Mouse (Mus musculus): ENCODE results near the gene Erbb4. TPM values are rescaled to one million over a fixed set of nuclear protein-coding genes. Genes with fewer than 3 reads are reported as not detected.
"Not testable (repeated sequence)": the region's sequence is repeated elsewhere in the genome, so short reads cannot be mapped to it uniquely, and the experiment has no call there.

Gene Erbb4
- total and polyA plus RNA-seq, 2 experiments from 2014 or later: 9.3 to 53.5 TPM

- no peak overlapping the region for H3K4me3 ChIP-seq (ENCODE audit: low read depth, low read length)
- no peak overlapping the region for H3K27ac ChIP-seq (ENCODE audit: low read depth, low read length)
- no peak overlapping the region for H3K9ac ChIP-seq
- ATAC-seq (no peak), DNase-seq (no peak)
- no peak for TF ChIP-seq CTCF (IDR thresholded peaks at IDR 0.05; ENCODE audit: low read depth)
- H3K36me3 ChIP-seq (ENCODE audit: insufficient read depth): no peaks in the 10 kb centered on the region
- 45% methylated on average over 2 of the region's 2 CpGs for WGBS
- H3K9me3 ChIP-seq (ENCODE audit: low read length): no peaks in the 10 kb centered on the region
- no peak overlapping the region for H3K4me2 ChIP-seq (ENCODE audit: low read depth)
- H3K27me3 ChIP-seq (ENCODE audit: insufficient read depth, low read length): no peaks in the 10 kb centered on the region
- H3K4me1 ChIP-seq (ENCODE audit: insufficient read depth): no peaks in the 10 kb centered on the region
Measured at GRCm38 (mm10) chr1:68823116-68823644, 284.7 kb downstream of the Erbb4 start.

- Histone ChIP-seq H3K4me3 (ENCODE audit: low read depth, low read length) (no peak overlapping the region), H3K4me2 (ENCODE audit: low read depth) (no peak overlapping the region), H3K4me1 (ENCODE audit: insufficient read depth) (no peaks in the 10 kb centered on the region), H3K27me3 (ENCODE audit: insufficient read depth, low read length) (no peaks in the 10 kb centered on the region), H3K9me3 (ENCODE audit: low read length) (no peaks in the 10 kb centered on the region), H3K36me3 (ENCODE audit: insufficient read depth) (no peaks in the 10 kb centered on the region), H3K27ac (ENCODE audit: low read depth, low read length) (no peak overlapping the region), H3K9ac (no peak overlapping the region)
- TF ChIP-seq CTCF (IDR thresholded peaks at IDR 0.05; ENCODE audit: low read depth): no peak
- 56% methylated on average over 2 of the region's 2 CpGs for WGBS
- DNase-seq (peak; percentile 13), ATAC-seq (no peak)
Measured at GRCm38 (mm10) chr1:68806711-68807110, 301.1 kb downstream of the Erbb4 start.

GRCm38 (mm10) chr1:68787409-68788015 is 320.3 kb downstream of the Erbb4 start:
- H3K4me2 ChIP-seq (ENCODE audit: low read depth): no peak overlapping the region
- H3K9me3 ChIP-seq (ENCODE audit: low read length): no peaks in the 10 kb centered on the region
- 51% methylated on average over 4 of the region's 4 CpGs for WGBS
- H3K9ac ChIP-seq: no peak overlapping the region
- H3K36me3 ChIP-seq (ENCODE audit: insufficient read depth): no peaks in the 10 kb centered on the region
- ATAC-seq (no peak), DNase-seq (no peak)
- no peaks in the 10 kb centered on the region for H3K27me3 ChIP-seq (ENCODE audit: insufficient read depth, low read length)
- H3K27ac ChIP-seq (ENCODE audit: low read depth, low read length): no peak overlapping the region
- no peak for TF ChIP-seq CTCF (IDR thresholded peaks at IDR 0.05; ENCODE audit: low read depth)
- H3K4me3 ChIP-seq (ENCODE audit: low read depth, low read length): no peak overlapping the region
- no peaks in the 10 kb centered on the region for H3K4me1 ChIP-seq (ENCODE audit: insufficient read depth)

GRCm38 (mm10) chr1:68780653-68781052 is 327.2 kb downstream of the Erbb4 start:
- ATAC-seq: no peak
- Histone ChIP-seq H3K36me3 (ENCODE audit: insufficient read depth) (no peaks in the 10 kb centered on the region), H3K4me2 (ENCODE audit: low read depth) (no peak overlapping the region), H3K9ac (no peak overlapping the region), H3K4me1 (ENCODE audit: insufficient read depth) (no peaks in the 10 kb centered on the region), H3K9me3 (ENCODE audit: low read length) (no peaks in the 10 kb centered on the region), H3K27ac (ENCODE audit: low read depth, low read length) (no peak overlapping the region), H3K27me3 (ENCODE audit: insufficient read depth, low read length) (no peaks in the 10 kb centered on the region), H3K4me3 (ENCODE audit: low read depth, low read length) (no peak overlapping the region)
- WGBS: 24% methylated on average over 2 of the region's 2 CpGs
- no peak for DNase-seq
- TF ChIP-seq CTCF (IDR thresholded peaks at IDR 0.05; ENCODE audit: low read depth): no peak

GRCm38 (mm10) chr1:68780032-68780431 is 327.8 kb downstream of the Erbb4 start:
- H3K4me3 ChIP-seq (ENCODE audit: low read depth, low read length): no peak overlapping the region
- H3K27ac ChIP-seq (ENCODE audit: low read depth, low read length): no peak overlapping the region
- no peak overlapping the region for H3K9ac ChIP-seq
- no peaks in the 10 kb centered on the region for H3K9me3 ChIP-seq (ENCODE audit: low read length)
- no peaks in the 10 kb centered on the region for H3K4me1 ChIP-seq (ENCODE audit: insufficient read depth)
- no peaks in the 10 kb centered on the region for H3K36me3 ChIP-seq (ENCODE audit: insufficient read depth)
- ATAC-seq: no peak
- TF ChIP-seq CTCF (IDR thresholded peaks at IDR 0.05; ENCODE audit: low read depth): no peak
- DNase-seq: no peak
- H3K4me2 ChIP-seq (ENCODE audit: low read depth): no peak overlapping the region
- WGBS: 93% methylated on average over 1 of the region's 1 CpGs
- no peaks in the 10 kb centered on the region for H3K27me3 ChIP-seq (ENCODE audit: insufficient read depth, low read length)

- H3K4me1 ChIP-seq (ENCODE audit: insufficient read depth); ATAC-seq; H3K36me3 ChIP-seq (ENCODE audit: insufficient read depth); H3K27me3 ChIP-seq (ENCODE audit: insufficient read depth, low read length); H3K9ac ChIP-seq; DNase-seq; H3K9me3 ChIP-seq (ENCODE audit: low read length); H3K4me2 ChIP-seq (ENCODE audit: low read depth); H3K27ac ChIP-seq (ENCODE audit: low read depth, low read length); H3K4me3 ChIP-seq (ENCODE audit: low read depth, low read length): not testable (repeated sequence)
Measured at GRCm38 (mm10) chr1:68766095-68766494, 341.8 kb downstream of the Erbb4 start.

GRCm38 (mm10) chr1:68762456-68762855 is 345.4 kb downstream of the Erbb4 start:
- H3K27me3 ChIP-seq (ENCODE audit: insufficient read depth, low read length): no peaks in the 10 kb centered on the region
- H3K9ac ChIP-seq: no peak overlapping the region
- DNase-seq (no peak), ATAC-seq (no peak)
- no peak overlapping the region for H3K27ac ChIP-seq (ENCODE audit: low read depth, low read length)
- 38% methylated on average over 5 of the region's 5 CpGs for WGBS
- H3K9me3 ChIP-seq (ENCODE audit: low read length): no peaks in the 10 kb centered on the region
- no peaks in the 10 kb centered on the region for H3K4me1 ChIP-seq (ENCODE audit: insufficient read depth)
- H3K4me2 ChIP-seq (ENCODE audit: low read depth): no peak overlapping the region
- H3K4me3 ChIP-seq (ENCODE audit: low read depth, low read length): no peak overlapping the region
- H3K36me3 ChIP-seq (ENCODE audit: insufficient read depth): no peaks in the 10 kb centered on the region
- no peak for TF ChIP-seq CTCF (IDR thresholded peaks at IDR 0.05; ENCODE audit: low read depth)
